Comparison of ENCODE assay signal across 8 mouse cellular contexts in genomic region chr16:42444408-42444862, GRCm38 (mm10).
DNase-seq lines count a peak whose midpoint lies in the region; ATAC-seq and TF ChIP-seq lines count a peak whose summit lies in the region.

No protein-coding gene starts in this region.

- H3K4me1 ChIP-seq in lung, embryonic 14.5 days (ENCODE audit: insufficient read depth): no peaks in the 10 kb centered on the region
- peaks cover 11% of the 10 kb centered on the region for H3K4me1 ChIP-seq in embryonic facial prominence, embryonic 13.5 days
- peaks cover 24% of the 10 kb centered on the region for H3K4me1 ChIP-seq in hindbrain, embryonic 10.5 days (replicated peaks)
- peaks cover 18% of the 10 kb centered on the region for H3K4me1 ChIP-seq in midbrain, embryonic 12.5 days

- H3K4me2 ChIP-seq in lung, embryonic 14.5 days: peak overlapping the region; percentile 35
- peak overlapping the region; percentile 52 for H3K4me2 ChIP-seq in embryonic facial prominence, embryonic 13.5 days
- peak overlapping the region; percentile 51 for H3K4me2 ChIP-seq in midbrain, embryonic 12.5 days (replicated peaks)

- DNase-seq in lung, embryonic 14.5 days: peak; percentile 8
- no peak for DNase-seq in lung, postnatal 25 days (ENCODE audit: low spot score)
- DNase-seq in hindbrain, embryonic 10.5 days (ENCODE audit: low spot score): peak; percentile 28
- DNase-seq in thymus, postnatal 0 days (ENCODE audit: low spot score): no peak
- no peak for DNase-seq in spleen, postnatal 36 days (ENCODE audit: low spot score in 2 of 2)

- ATAC-seq in lung, embryonic 14.5 days (ENCODE audit: insufficient read depth): 0 out of 2 replicates have a peak, but pooled peaks have one; percentile 35
- peak; percentile 26; the same call in 1 of the 2 replicates for ATAC-seq in embryonic facial prominence, embryonic 13.5 days (ENCODE audit: insufficient number of reproducible peaks, insufficient read depth, low FRiP score, low TSS enrichment, low read depth)
- peak; percentile 82 for ATAC-seq in midbrain, embryonic 12.5 days (ENCODE audit: low FRiP score, low read depth)
- ATAC-seq in CD4-positive, CD25-positive, alpha-beta regulatory T cell, adult 4 months: no peak

- H3K27ac ChIP-seq in lung, embryonic 14.5 days (ENCODE audit: low read depth): no peak overlapping the region
- no peak overlapping the region for H3K27ac ChIP-seq in embryonic facial prominence, embryonic 13.5 days
- peak overlapping the region; percentile 86 for H3K27ac ChIP-seq in hindbrain, embryonic 10.5 days
- peak overlapping the region; percentile 94 for H3K27ac ChIP-seq in midbrain, embryonic 12.5 days (replicated peaks)

- TF ChIP-seq CTCF in lung, embryonic 14.5 days (IDR thresholded peaks at IDR 0.05; ENCODE audit: low read depth): no peak

- H3K9ac ChIP-seq in lung, embryonic 14.5 days: no peak overlapping the region
- H3K9ac ChIP-seq in embryonic facial prominence, embryonic 13.5 days: no peak overlapping the region
- H3K9ac ChIP-seq in midbrain, embryonic 12.5 days (replicated peaks): no peak overlapping the region

- H3K4me3 ChIP-seq in lung, embryonic 14.5 days (ENCODE audit: low read depth, low read length): no peak overlapping the region
- peak overlapping the region; percentile 23; the same call in 1 of the 2 replicates for H3K4me3 ChIP-seq in embryonic facial prominence, embryonic 13.5 days
- peak overlapping the region; percentile 38 for H3K4me3 ChIP-seq in hindbrain, embryonic 10.5 days
- H3K4me3 ChIP-seq in midbrain, embryonic 12.5 days: peak overlapping the region; percentile 21

- 47% methylated on average over 10 of the region's 10 CpGs for WGBS in lung, embryonic 14.5 days
- WGBS in embryonic facial prominence, embryonic 13.5 days: 31% methylated on average over 10 of the region's 10 CpGs
- 46% methylated on average over 10 of the region's 10 CpGs for WGBS in hindbrain, embryonic 10.5 days
- 21% methylated on average over 10 of the region's 10 CpGs for WGBS in midbrain, embryonic 12.5 days

- no peaks in the 10 kb centered on the region for H3K36me3 ChIP-seq in lung, embryonic 14.5 days (ENCODE audit: insufficient read depth)
- H3K36me3 ChIP-seq in embryonic facial prominence, embryonic 13.5 days: no peaks in the 10 kb centered on the region
- no peaks in the 10 kb centered on the region for H3K36me3 ChIP-seq in hindbrain, embryonic 10.5 days
- H3K36me3 ChIP-seq in midbrain, embryonic 12.5 days: no peaks in the 10 kb centered on the region

- no peaks in the 10 kb centered on the region for H3K27me3 ChIP-seq in lung, embryonic 14.5 days (ENCODE audit: insufficient read depth, low read length)
- no peaks in the 10 kb centered on the region for H3K27me3 ChIP-seq in embryonic facial prominence, embryonic 13.5 days
- H3K27me3 ChIP-seq in hindbrain, embryonic 10.5 days (ENCODE audit: insufficient read depth, poor library complexity, severe bottlenecking): no peaks in the 10 kb centered on the region
- H3K27me3 ChIP-seq in midbrain, embryonic 12.5 days: no peaks in the 10 kb centered on the region

- no peaks in the 10 kb centered on the region for H3K9me3 ChIP-seq in lung, embryonic 14.5 days (ENCODE audit: low read depth, low read length)
- H3K9me3 ChIP-seq in embryonic facial prominence, embryonic 13.5 days: no peaks in the 10 kb centered on the region; the same call in 1 of the 2 replicates
- H3K9me3 ChIP-seq in hindbrain, embryonic 10.5 days: peaks cover 5% of the 10 kb centered on the region; the same call in 1 of the 2 replicates
- 0 out of 2 replicates have a peak, but pooled peaks cover 5% of the 10 kb centered on the region for H3K9me3 ChIP-seq in midbrain, embryonic 12.5 days

Comparison
In these comparisons a context has a peak if more than half of its experiments do, and no peak if none do; other contexts are left out.
1. DNase-seq: peak in lung, embryonic 14.5 days (single experiment) and hindbrain, embryonic 10.5 days (single experiment); none in lung, postnatal 25 days (single experiment), thymus, postnatal 0 days (single experiment) and spleen, postnatal 36 days (0 of 2).
2. H3K27ac ChIP-seq: peak in hindbrain, embryonic 10.5 days (single experiment) and midbrain, embryonic 12.5 days (single experiment); none in lung, embryonic 14.5 days (single experiment) and embryonic facial prominence, embryonic 13.5 days (single experiment).
3. Peak in every context shown above with its lines, with median percentiles within 50 percentile points of each other: H3K4me2 ChIP-seq.